Mouse (Mus musculus) myocyte (in vitro differentiated cells): Measurements from ENCODE around the gene Cables2.

ENCODE experiments used
- CEBPB ChIP-seq: IDR thresholded peaks from 2 replicates; pipeline ENCODE4 v1.6.1; 2011; ENCODE audit warnings: mild to moderate bottlenecking, moderate library complexity; ENCODE audit not compliant: poor library complexity, insufficient read depth, severe bottlenecking
- E2F4 ChIP-seq: IDR thresholded peaks from one replicate; pipeline ENCODE4 v1.6.1; 2011; ENCODE audit warnings: mild to moderate bottlenecking, control low read depth, moderate library complexity; ENCODE audit not compliant: insufficient read depth
- MAX ChIP-seq: IDR thresholded peaks from one replicate; pipeline ENCODE4 v1.6.1; 2011; ENCODE audit warnings: low read depth, mild to moderate bottlenecking, control low read depth
- MYOD1 ChIP-seq, 3 experiments: IDR thresholded peaks; one replicate each; pipeline ENCODE4 v1.6.1; 2011; ENCODE audit warnings: control low read depth in 2 of 3, low read depth in 2 of 3, mild to moderate bottlenecking in 2 of 3, moderate library complexity in 1 of 3; ENCODE audit not compliant: insufficient read length in 2 of 3, control insufficient read depth in 1 of 3
- POLR2A ChIP-seq: IDR thresholded peaks from one replicate; pipeline ENCODE4 v1.6.1; 2011; ENCODE audit warnings: low read depth, mild to moderate bottlenecking, control low read depth, moderate library complexity; ENCODE audit not compliant: insufficient read length
- REST ChIP-seq: IDR thresholded peaks from one replicate; pipeline ENCODE4 v1.6.1; 2011; ENCODE audit warnings: mild to moderate bottlenecking, control low read depth, moderate library complexity; ENCODE audit not compliant: insufficient read depth, insufficient read length
- TCF12 ChIP-seq: IDR thresholded peaks from one replicate; pipeline ENCODE4 v1.6.1; 2011; ENCODE audit warnings: mild to moderate bottlenecking, control low read depth; ENCODE audit not compliant: poor library complexity, insufficient read depth, severe bottlenecking

DNA sequence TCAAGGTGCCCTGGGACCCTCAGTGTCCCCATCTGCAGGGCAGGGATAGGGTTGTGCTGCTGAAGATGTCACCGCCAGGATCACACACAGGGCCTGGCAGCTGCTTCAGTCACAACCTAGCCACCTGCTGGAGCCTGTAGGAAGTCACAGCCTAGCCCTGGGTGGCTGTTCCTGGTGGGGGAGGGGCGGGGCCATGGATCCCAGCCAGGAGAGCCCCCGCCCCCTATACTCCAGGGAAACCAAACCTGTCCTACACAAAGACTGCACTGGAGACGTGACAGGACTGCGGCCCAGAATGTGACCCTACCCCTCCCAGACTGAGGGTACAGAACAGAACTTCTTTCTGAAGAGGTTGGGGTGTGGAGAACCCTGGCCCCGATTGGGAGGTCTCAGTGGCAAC lies 51.0 kb downstream of the Cables2 start:
- TF ChIP-seq E2F4 (no peak), MAX (no peak), MYOD1 (IDR thresholded peaks at IDR 0.05; ENCODE audit: control insufficient read depth in 1 of 3, insufficient read length in 2 of 3, low read depth in 2 of 3) (peak in 2 of 3 experiments; percentile 60 to 84), REST (no peak), POLR2A (no peak), CEBPB (no peak), TCF12 (no peak)
